Mouse (Mus musculus): ENCODE data around the gene Pde7b.

- TF ChIP-seq CTCF (IDR thresholded peaks at IDR 0.05; ENCODE audit: insufficient read depth, low read depth, low read length) (no peak), POLR2A (IDR thresholded peaks at IDR 0.05; ENCODE audit: insufficient read depth, low read depth, low read length) (no peak)
Observed at GRCm38 (mm10) chr10:20654187-20654586, 70.7 kb downstream of the Pde7b start.
